Mouse (Mus musculus) cerebellum, adult 2 months (tissue): Measurements from ENCODE around the gene Olfr1289.

Source experiments
- CTCF ChIP-seq: fragments of 200-500 bp; IDR thresholded peaks from 2 replicates; pipeline ENCODE4 v1.5.1; 2011; ENCODE audit warnings: low read depth, mild to moderate bottlenecking, control low read depth, low read length, moderate library complexity, borderline replicate concordance; ENCODE audit not compliant: insufficient read depth
- POLR2A ChIP-seq: fragments of 200-500 bp; IDR thresholded peaks from 2 replicates; pipeline ENCODE4 v1.6.1; 2011; ENCODE audit warnings: low read length, control low read depth, borderline replicate concordance; ENCODE audit not compliant: insufficient read depth

- TF ChIP-seq CTCF (no peak), POLR2A (no peak)
These were observed 44.3 kb downstream of the Olfr1289 start, which contains the start of gene Olfr1293-ps for GRCm38 (mm10) chr2:111524903-111525302.
